Mouse (Mus musculus) retina, embryonic 14.5 days (tissue): ENCODE data around the gene Nes.

Experiments
- DNase-seq: peaks from one replicate; pipeline ENCODE4 v3.0.0-alpha.2; 2015; ENCODE audit warnings: low spot score

Gene Nes

DNA sequence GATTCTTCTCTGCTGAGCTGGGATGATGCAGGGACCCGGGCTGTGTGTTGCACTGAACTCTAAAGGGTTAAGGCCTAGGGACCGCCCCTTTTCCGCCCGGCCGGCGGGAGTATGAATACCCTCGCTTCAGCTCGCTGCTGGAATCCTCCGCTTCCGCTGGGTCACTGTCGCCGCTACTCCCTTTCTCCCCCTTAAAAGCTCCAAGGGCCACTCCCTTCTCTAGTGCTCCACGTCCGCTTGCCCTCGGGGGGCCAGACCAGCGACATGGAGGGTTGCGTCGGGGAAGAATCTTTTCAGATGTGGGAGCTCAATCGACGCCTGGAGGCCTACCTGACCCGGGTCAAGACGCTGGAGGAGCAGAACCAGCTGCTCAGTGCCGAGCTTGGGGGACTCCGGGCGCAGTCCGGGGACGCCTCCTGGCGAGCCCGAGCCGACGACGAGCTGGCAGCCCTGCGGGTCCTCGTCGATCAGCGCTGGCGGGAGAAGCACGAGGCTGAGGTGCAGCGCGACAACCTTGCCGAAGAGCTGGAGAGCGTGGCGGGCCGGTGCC, at the start of gene Nes:
Gene Nes, plus strand, starts transcription at position 140 of the 550 bp plus-strand sequence.
- DNase-seq: peak; percentile 93

DNA sequence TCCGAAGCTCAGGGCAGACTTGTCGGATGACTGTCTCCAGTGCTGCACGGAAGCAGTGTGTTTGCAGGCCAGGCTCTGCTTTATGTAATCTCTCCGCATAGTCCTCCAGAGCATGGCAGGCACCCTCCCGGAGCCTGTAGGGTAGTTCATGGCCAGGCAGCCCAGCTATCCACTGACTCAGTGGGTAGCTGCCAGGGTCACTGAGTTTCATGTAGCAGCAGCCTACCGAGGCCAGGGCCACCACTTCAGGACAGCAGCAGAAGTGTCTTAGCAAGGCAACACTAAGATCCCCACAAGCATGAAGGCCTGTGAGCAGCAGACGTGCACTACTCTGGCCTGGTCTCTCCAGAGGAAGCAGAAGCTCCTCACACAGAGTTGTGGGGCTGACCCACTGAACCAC, 45.9 kb upstream of the Nes start:
- no peak for DNase-seq

DNA sequence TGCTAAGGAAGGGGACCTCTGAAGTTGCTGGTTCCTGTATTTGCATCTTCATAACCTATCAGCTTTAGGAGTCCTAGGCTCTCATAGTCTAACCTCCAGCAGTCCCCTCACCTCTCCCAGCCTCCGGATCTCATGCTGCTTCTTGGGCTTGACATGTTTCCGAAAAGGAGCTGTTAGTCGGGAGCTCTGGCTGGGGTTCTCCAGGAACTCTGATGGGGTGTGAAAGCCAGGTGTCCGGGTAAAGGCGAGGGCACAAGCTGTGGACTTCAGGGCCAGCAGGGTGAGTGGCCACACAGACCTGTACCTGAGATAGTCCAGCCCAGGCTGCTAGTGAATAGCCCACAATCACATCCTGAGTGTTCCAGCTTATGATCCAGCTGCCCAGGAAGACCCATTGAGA, 43.4 kb upstream of the Nes start:
- no peak for DNase-seq

DNA sequence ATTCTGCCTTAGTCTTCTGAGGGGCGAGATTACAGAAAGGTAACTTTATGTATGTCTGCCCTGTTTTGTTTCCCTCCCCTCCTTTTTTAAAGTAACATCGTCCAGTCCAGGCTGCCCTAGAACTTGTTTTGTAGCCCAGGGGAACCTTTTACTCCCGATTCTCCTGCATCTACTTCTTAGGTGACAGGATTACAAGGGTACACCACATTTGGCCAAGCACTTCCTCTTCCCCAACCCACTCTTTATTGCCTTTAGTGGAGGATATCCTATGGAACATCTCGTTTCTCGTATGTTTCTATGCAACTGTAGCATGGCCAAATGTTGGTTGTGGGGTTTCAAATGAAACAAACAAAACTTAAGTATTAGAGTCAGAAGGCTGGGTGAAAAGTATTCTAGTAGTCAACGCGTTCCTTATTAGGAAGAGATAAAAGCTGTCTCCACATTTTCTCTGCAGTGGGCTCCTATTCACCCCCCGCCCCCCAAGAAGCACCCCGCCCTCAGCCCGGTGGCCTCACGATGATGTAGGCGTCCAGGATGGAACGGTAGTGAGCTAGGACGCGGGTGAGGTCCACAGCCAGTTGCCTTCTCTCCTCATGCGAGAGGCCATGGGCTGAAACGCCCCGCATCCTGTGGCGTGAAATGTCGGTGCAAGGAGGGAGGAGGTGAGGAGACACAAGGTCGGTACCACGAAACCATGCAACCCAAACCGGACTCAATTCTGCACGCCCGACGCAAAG, 41.4 kb upstream of the Nes start:
- DNase-seq: no peak

DNA sequence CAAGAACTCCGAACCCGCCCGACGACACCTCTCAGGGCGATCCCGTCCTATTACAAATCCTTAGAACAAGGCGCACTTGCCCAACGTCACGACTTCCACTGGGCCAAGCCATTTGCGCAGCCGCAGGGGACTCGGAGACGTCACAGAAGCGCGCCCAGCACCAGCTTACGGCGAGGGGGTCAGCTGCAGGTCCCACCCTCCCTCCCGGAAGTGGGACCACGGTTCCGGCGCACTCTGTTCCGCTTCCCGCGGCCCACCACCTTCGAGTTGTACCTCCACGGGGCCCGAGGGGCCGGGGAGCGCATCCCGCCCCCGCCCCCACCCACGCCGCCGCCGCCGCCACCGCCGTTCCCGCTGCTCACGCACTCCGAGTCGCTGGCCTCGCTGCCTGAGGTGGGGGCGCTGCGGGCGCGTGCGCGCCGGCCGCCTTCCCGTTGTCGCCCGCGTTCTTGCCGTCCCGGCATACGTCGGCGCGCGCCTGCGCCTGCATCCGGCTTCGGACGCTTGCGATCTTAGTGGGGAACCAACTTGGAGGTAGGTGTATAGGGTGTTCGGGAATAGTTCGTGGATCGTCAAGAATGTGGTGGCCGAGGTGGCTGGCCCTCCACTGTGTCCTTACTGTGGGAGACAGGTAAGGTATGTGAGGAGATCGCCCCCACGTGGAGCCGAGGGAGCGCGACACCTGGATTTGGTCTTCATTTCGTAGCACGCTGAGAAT, 40.6 kb upstream of the Nes start, which contains the start of the genes Isg20l2 and Rrnad1:
Gene Isg20l2, plus strand, starts transcription at position 237 of the 718 bp plus-strand sequence.
Gene Rrnad1, minus strand, starts transcription at position 640 of the 718 bp plus-strand sequence.
- DNase-seq: peak; percentile 96

DNA sequence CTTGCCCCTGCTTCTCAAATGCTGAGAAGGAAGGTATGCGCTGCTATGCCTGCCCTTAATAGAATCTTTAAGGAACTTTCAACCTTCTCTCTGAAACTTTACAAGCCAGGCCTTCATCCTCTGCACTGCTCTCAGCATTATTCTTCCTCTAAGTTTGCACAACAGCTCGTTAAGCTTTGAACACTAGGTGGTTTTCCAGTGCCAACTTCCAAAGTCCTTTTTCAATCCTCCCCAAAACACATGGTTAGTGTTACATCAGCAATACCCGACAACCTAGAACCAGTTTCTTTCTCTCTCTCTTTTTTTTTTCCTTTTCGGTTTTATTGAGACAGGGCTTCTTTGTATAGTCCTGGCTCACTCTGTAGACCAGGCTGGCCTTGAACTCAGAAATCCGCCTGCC, 36.9 kb upstream of the Nes start:
- DNase-seq: no peak

DNA sequence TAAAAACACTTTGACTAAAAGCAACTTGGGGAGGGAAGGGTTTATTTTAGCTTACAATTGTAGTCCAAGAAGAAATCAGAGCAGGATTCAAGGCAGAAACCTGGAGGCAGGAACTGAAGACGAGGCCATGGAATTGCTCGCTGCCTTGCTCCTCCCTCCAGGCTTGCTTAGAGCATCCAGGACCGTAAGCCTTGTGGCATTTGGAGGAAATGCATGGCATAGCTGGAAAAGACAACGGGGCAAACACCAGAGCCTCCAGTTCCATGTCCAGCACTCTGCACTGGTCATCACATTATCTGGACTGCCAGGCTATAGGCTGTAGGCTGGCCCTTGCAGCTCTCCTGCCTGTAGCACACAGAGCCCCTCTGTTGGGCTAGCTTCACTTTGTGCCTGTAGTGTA, 36.4 kb upstream of the Nes start:
- DNase-seq: no peak

DNA sequence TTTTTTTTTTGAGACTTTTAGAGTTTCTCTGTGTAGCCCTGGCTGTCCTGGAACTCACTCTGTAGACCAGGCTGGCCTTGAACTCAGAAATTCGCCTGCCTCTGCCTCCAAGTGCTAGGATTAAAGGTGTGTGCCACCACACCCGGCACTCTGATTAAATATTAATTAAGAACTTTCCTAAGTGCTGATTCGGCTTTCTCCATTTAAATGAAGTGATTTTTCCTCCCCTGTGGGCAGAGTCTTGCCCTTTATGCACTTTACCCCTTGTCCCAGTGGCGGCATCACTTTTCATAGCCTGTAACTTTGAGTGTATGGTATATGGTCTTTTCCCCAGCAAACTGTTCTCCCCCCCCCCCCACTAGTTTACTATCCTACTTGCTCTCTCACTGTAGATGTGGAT, 35.7 kb upstream of the Nes start:
- no peak for DNase-seq

DNA sequence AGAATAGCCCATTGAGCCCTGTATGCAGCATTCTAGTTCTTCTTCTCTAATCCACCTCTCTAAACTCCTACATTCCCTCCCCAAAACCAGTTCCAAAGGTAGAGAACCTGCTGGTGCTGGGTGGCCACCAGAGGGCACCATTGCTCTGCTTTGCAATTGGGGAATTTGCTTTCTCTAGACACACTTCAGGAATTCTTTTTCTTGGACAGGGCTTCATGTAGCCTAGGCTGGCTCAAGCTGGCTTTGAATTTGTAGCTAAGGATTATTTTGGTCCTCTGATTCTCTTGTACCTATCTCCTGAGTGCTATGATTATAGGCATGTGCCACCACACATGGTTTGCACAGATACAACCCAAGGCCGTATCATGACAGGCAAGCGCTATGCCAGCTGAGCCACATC, 35.1 kb upstream of the Nes start:
- DNase-seq: peak; percentile 95

DNA sequence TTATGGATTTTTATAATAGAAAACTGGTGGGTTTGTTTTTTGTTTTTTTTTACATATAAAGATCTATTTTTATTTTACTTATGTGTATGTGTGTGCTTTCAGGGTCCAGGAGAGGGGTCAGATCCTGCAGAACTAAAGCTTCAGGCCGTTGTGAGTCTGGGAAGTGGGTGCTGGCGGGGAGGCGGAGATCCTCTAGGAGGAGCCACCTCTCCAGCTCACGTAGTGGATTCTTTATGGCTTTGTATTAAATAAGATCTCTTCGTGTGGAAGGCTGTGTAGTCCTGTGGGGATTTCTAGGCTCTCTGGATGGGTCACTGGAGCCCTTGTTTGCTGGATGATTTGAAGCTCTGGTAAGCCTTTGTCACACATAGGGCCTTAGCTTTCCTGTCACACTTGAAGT, 30.3 kb upstream of the Nes start:
- no peak for DNase-seq

DNA sequence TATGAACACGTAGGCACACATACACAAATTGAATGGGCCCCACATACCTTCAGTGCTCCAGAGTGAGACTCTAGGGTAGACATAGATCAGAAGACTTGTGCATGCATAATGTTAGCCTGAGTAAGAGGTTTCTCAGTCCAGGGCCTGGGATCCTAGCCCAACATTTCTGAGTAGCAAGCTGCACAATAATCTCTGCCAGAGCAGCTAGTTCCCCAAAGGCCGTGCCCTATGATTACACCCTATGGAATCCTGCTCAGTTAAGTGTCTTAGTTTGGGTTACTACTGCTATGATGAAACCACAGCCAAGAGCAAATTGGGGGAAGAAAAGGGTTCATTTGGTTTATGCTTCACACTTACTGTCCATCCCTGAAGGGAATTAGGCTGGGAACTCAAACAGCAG, 28.4 kb upstream of the Nes start:
- DNase-seq: no peak

DNA sequence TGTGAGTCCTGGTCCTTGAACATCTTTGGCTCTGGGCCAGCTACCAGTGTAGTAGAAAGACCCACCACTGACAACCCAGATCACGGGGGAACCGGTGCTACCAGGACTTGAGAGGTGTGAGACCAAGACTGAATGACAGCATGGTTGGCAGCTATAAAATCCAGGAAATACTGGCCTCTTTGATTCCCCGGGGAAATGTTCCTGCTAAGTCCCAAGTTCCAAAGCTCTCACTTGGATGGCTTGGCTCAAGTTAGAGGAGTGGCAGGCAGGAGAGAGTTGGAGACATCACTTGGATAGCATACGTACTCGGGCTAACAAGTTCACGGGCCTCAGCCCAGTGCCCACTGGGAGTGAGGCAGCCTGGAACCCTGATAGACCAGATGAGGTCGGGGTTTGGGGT, 27.3 kb upstream of the Nes start:
- no peak for DNase-seq

DNA sequence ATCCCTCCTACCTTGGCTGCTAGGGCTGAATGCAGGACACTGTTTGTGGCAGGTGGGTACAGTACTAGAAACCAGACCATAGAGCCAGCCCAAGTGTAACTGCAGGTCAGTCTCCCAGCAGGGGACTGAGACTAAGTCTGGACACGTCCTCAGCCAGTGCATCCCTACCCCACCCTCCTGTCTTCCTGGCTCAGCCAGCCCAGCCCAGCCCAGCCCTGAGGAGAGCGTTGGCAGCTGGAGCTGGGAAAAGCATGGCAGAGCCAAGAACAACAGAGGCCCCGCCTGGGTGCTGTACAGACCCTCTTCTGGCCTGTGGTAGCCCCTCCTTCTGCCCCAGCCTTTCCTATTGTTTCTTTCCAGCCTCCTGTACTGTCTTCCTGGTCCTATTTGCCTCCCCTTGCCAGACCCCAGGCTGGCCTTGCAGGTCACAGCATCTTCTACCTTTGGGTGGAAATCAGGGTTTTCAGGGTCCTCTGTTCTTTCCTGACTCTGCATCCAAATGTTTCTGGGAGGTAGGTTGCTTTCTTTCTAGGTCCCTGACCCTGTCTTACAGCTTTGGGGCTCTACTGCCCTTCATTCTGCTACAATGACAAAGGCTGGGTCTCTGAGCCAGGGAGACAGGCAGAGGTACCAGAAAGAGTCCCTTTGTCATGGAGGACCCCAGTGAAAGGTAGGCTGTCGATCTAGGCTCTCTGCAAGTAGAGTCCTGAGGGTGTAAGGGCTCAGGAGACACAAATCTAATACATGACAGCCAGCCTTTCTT, 25.9 kb upstream of the Nes start:
- DNase-seq: peak; percentile 64

DNA sequence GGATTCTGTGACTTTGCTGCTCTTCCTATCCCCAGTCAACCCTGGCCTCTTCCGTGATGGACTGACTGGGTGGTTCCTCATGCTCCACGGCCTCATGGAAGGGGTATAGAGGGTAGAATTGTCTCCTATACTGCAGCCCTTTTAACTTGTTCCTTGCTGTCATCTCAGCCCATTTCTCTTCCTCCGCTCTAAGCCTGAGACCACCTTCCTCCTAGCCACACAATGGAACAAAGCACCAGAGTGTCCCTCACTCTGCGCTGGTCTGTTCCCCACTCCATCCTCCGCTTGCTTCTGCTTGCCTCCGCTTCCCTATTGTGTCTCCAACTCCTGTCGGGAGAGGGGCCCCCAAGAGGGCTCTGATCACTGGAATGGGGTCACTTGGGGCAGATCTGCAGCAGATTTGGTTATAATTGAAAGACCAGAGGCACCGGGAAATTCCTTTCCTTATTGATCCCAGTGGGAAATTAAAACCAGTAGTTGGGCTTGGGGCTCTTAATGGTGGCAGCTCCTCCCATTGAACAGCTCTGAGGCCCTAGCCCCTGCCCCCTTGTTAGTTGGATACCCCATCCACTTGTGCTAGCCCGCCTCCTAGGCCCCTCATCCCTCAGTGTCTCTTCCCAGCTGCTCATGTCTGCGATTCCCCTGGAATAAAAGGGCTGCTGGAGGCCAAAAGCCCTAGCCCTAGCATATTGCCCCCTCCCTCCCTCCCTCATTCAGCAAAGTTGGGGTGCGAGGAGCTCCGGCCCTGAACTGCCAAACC, 24.9 kb upstream of the Nes start:
- peak; percentile 53 for DNase-seq

DNA sequence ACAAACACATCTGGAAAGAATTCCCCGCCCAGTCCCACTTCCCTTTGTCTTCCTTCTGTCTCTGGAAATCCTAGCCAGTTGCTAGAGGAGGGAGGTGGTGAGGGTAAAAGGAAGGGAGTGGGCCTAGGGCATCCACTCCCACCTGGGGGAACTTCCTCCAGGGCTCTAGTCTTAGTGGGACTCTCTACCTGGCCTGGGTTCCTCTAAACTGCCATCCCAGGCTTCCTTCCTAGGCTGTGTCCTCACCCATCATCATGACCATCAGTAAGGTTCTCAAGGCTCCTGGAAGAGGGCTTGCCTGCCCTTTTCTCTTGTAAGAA, 24.4 kb upstream of the Nes start:
- DNase-seq: peak; percentile 38

DNA sequence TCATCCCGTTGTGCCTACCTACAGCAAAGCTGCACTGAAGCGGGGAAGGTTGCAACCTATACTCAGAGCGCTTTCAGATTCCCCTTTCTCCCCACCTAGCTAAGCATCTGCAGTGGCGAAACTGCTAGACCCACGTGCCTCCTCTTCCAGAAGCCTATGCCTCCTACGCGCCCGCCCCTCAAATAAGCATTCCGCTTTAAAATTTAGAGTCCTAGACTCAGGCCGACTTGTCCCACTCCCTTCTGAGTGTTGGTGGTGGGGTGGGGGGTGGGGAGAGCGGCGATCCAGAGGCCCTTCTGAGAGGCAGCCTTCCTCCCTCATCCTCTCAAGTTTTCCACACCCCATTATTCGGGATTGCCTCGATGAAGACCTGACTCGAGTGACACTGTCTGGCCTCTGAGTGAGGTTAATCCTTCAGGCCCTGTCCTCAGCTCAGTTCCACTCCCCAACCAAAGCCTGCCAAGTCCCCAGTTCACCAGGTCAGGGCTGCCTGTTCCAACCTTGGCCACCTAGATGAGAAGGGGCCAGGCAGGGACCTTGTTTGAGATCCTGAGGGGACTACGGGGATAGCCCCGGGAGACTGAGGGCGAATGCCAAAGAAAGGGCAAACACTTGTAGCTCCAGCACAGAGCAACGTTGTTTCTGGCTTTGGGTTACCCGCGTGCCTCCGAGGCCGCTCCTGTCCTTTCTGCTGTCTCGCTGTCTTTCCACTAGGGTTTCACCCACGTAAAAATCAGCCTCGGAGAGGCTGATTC, 23.6 kb upstream of the Nes start:
- DNase-seq: peak; percentile 41

DNA sequence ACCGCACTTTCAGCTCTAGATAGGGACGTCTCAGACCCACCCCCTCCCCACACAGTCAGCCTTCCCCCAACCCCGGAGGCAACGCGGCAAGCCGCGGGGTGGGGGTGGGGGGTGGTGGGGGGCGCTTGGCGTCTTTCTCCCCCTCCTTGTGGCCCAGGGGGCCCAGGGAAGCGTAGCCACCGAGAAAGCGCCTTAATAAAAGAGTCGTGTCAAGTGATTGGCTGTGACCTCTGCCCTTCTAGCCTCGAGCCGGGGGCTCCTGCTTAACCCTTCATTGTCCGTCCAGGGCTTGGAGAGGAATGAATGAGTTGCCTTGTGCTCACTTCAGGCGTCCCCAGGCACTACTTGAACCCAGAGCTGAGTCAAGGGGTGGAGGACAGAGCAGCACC, 23.1 kb upstream of the Nes start:
- peak; percentile 79 for DNase-seq

DNA sequence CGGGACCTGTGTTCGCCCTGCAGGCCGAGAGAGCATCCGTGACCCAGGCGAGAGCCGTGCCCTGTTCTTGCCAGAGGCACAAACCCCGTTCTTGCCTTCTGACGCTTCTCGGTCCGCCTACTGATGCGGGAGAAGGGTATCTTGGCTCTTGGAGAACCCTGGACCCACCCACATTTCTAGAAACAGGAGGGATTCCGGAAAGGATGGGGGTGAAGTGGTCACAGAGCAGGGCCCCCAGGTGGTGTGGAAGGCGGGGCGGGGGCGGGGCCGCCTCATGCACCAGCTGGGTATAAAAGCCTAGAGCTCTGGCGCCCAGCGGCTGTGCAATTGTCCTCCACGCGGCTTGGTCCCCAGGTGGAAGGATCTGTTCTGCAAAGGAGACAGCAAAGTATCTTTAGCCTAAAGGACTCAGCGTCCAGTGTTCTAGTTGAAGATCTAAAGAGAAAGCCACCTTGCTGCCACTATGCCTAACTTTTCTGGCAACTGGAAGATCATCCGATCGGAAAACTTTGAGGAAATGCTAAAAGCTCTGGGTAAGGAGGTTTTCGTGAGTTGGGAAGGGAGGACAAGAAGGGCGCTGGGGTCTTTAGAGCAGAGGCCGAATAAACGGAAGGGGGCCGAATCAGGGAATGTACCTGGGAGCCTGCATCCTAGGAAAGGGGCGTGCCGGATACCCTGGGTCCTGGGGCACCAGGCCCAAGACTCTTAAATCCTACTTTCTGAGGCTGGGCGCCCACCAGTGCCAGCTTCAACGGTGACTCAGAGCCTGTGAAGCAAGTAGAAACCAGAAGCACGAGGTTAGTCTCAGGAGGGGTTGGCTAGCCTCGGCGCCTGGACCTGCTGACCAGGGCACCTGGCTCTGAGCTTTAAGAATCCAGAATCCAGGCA, 22.3 kb upstream of the Nes start, which contains the start of gene Crabp2:
Gene Crabp2, plus strand, starts transcription at position 289 of the 888 bp plus-strand sequence.
- peak; percentile 77 for DNase-seq

DNA sequence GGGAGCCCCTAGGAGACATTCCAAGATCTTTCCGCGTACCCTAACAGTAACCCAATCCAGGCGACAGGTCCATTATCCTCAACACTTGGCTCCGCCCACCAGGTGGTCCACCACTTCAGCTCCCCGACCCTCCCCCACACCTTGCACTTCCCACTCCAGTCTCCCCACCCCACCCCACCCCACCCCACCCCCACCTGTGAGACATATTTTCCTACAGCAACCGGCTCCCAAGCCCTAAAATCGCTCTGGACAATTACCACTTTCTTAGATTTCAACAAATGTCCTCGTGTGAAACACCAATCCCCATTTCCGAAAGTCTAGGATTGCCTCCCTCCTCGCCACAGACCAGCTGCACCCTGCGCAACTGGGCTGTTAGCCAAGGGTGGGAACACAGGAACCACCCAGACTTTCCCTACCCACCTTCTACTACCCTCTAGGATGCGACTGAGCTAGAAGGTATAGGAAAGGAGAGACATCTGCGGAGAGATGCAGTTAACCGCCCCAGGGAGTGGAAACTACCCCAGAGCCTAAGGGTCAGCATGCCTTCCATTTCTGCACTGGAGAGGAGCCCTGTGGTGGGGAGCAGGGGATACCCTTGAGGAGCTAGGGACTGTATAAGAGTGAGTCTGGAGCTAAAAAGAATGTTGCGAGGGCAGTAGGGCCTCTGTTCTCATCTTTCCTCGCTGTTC, 21.5 kb upstream of the Nes start:
- peak; percentile 45 for DNase-seq
